Mouse (Mus musculus): Measurements from ENCODE around the gene Crb3.

GRCm38 (mm10) chr17:57058891-57059485 is at the start of gene Crb3:
- TF ChIP-seq CTCF (IDR thresholded peaks at IDR 0.05; ENCODE audit: low read depth, low read length) (no peak), POLR2A (IDR thresholded peaks at IDR 0.05; ENCODE audit: extremely low read depth, insufficient read depth, low read length) (0 out of 2 replicates have a peak, but pooled peaks have one; percentile 43)

Data from liver, adult 2 months (tissue).